Mouse (Mus musculus) heart, postnatal 10 days (tissue): ENCODE measurements around the gene Nsmf. TPM values are rescaled to one million over a fixed set of nuclear protein-coding genes. Genes with fewer than 3 reads are reported as not detected.

Source experiments
- DNase-seq, 2 experiments: peaks; one replicate each; pipeline ENCODE4 v3.0.0; 2021
- intact Hi-C: fragments of 180-260 bp; cut with DNase I; formaldehyde crosslinking; loops from one replicate; pipeline ENCODE4 v1.15.1; 2025
- microRNA-seq, 2 experiments: library from miRNA; unstranded; fragments of <30 nt; microRNA quantifications; one replicate each; pipeline ENCODE4 v1.2.0; 2022
- total RNA-seq, 2 experiments: library from RNA; stranded (reverse); gene quantifications; 2 replicates each; pipeline ENCODE4 v1.2.3; 2021

Gene Nsmf
- total RNA-seq, 2 experiments from 2014 or later, result 37.5 to 39.1 TPM

- no peak for DNase-seq
- intact Hi-C loops, result no loop called here
These were observed 29.5 kb downstream of the Nsmf start for GRCm38 (mm10) chr2:25083697-25084096.

GRCm38 (mm10) chr2:25085571-25085970, 31.4 kb downstream of the Nsmf start:
- intact Hi-C loops, result no loop called here
- no peak for DNase-seq

- intact Hi-C loops, result no loop called here
These were observed 33.7 kb downstream of the Nsmf start for GRCm38 (mm10) chr2:25087842-25088241.

GRCm38 (mm10) chr2:25088636-25089035, 34.5 kb downstream of the Nsmf start:
- DNase-seq, result no peak
- intact Hi-C loops, result no loop called here

More at GRCm38 (mm10) chr2:25087842-25088241, 33.7 kb downstream of the Nsmf start:
- DNase-seq, result peak; percentile 15 to 17

GRCm38 (mm10) chr2:25094785-25095108, 40.6 kb downstream of the Nsmf start:
- DNase-seq, result no peak
- intact Hi-C loops, result no loop called here

- intact Hi-C loops, result no loop called here
- DNase-seq, result no peak
These were observed 41.1 kb downstream of the Nsmf start, which contains the start of gene Noxa1 for GRCm38 (mm10) chr2:25095109-25095850. Gene Noxa1, minus strand, starts transcription at chr2:25095149.

- no peak for DNase-seq
- intact Hi-C loops, result loop anchor here (2.0 kb wide), 2 partner anchors 59 to 89 kb away; no protein-coding TSS in a partner anchor
These were observed 44.0 kb downstream of the Nsmf start for GRCm38 (mm10) chr2:25098005-25098615.

- DNase-seq, result peak; percentile 63 to 66
These were observed 44.8 kb downstream of the Nsmf start for GRCm38 (mm10) chr2:25098956-25099355.

GRCm38 (mm10) chr2:25099703-25100102, 45.5 kb downstream of the Nsmf start:
- DNase-seq, result no peak
- intact Hi-C loops, result loop anchor here (2.0 to 5.0 kb wide), 3 partner anchors 57 to 158 kb away; partner anchors contain the start of gene Tmem203

More at GRCm38 (mm10) chr2:25098956-25099355, 44.8 kb downstream of the Nsmf start:
- intact Hi-C loops, result loop anchor here (2.0 kb wide), 2 partner anchors 58 to 88 kb away; no protein-coding TSS in a partner anchor

- no peak for DNase-seq
- intact Hi-C loops, result loop anchor here (5.0 kb wide), 1 partner anchor 153 kb away; the partner anchor contains the start of gene Tmem203
These were observed 50.0 kb downstream of the Nsmf start for GRCm38 (mm10) chr2:25104122-25104521.

- DNase-seq, result peak; percentile 36 to 49
- intact Hi-C loops, result no loop called here
These were observed 51.9 kb downstream of the Nsmf start for GRCm38 (mm10) chr2:25106045-25106444.

- no peak for DNase-seq
- intact Hi-C loops, result no loop called here
These were observed 55.3 kb downstream of the Nsmf start for GRCm38 (mm10) chr2:25109487-25109886.

GRCm38 (mm10) chr2:25110505-25111183, 56.5 kb downstream of the Nsmf start:
- no peak for DNase-seq
- intact Hi-C loops, result no loop called here

- peak; percentile 41 to 45 for DNase-seq
- intact Hi-C loops, result no loop called here
These were observed 57.1 kb downstream of the Nsmf start for GRCm38 (mm10) chr2:25111184-25111791.

Small RNAs within 50 kb of the gene (microRNA-seq; reads per million reads assigned to microRNA genes)
- gene Gm24328 (0 reads per million in 2 experiments), gene Mir7664 (0 reads per million in 2 experiments)

Other genes with a start within 250 kb of the Nsmf start
- 10 to 100 TPM; 51.2 to 57.9 TPM for gene Ehmt1, start 134.7 kb upstream of the Nsmf start, total RNA-seq
- 10 to 100 TPM; 11.1 to 12.3 TPM for gene Arrdc1, start 119.1 kb upstream of the Nsmf start, total RNA-seq
- 10 to 100 TPM; 19.7 to 24.2 TPM for gene Zmynd19, start 104.6 kb upstream of the Nsmf start, total RNA-seq
- gene Dph7, start 92.0 kb upstream of the Nsmf start, total RNA-seq, result 1 to 10 TPM; 4.9 to 7.3 TPM
- gene Mrpl41, start 79.3 kb upstream of the Nsmf start, total RNA-seq, result 10 to 100 TPM; 87.3 to 88.0 TPM
- 10 to 100 TPM; 19.5 to 20.5 TPM for gene Pnpla7, start 78.3 kb upstream of the Nsmf start, total RNA-seq
- gene Entpd8, start 25.9 kb downstream of the Nsmf start, total RNA-seq, result not detected
- not detected for gene Noxa1, start 40.8 kb downstream of the Nsmf start, total RNA-seq
- gene Nrarp, start 126.4 kb downstream of the Nsmf start, total RNA-seq, result 10 to 100 TPM; 23.9 to 25.1 TPM
- gene Tor4a, start 142.5 kb downstream of the Nsmf start, total RNA-seq, result 1 to 10 TPM; 5.6 to 6.5 TPM
- 10 to 100 TPM; 40.7 to 46.0 TPM for gene Nelfb, start 157.1 kb downstream of the Nsmf start, total RNA-seq
- gene Stpg3, start 160.3 kb downstream of the Nsmf start, total RNA-seq, result not detected
- not detected for gene Fam166a, start 164.4 kb downstream of the Nsmf start, total RNA-seq
- 100 to 1,000 TPM; 258 to 286 TPM for gene Tubb4b, start 170.3 kb downstream of the Nsmf start, total RNA-seq
- not detected for gene Slc34a3, start 180.0 kb downstream of the Nsmf start, total RNA-seq
- not detected for gene Rnf224, start 182.4 kb downstream of the Nsmf start, total RNA-seq
- 1 to 10 TPM; 1.3 TPM for gene Rnf208, start 187.9 kb downstream of the Nsmf start, total RNA-seq
- gene Cysrt1, start 188.1 kb downstream of the Nsmf start, total RNA-seq, result not detected
- gene AL732309.1, start 192.5 kb downstream of the Nsmf start, total RNA-seq, result 1 to 10 TPM; 1.4 to 1.7 TPM
- 10 to 100 TPM; 16.4 to 18.2 TPM for gene Tmem203, start 201.1 kb downstream of the Nsmf start, total RNA-seq
- 1 to 10 TPM; 5.0 to 7.5 TPM for gene Tprn, start 208.3 kb downstream of the Nsmf start, total RNA-seq
- gene Ssna1, start 218.1 kb downstream of the Nsmf start, total RNA-seq, result 10 to 100 TPM; 49.4 to 55.2 TPM
- 10 to 100 TPM; 48.6 to 54.0 TPM for gene Anapc2, start 218.1 kb downstream of the Nsmf start, total RNA-seq
- not detected for gene Tmem210, start 233.8 kb downstream of the Nsmf start, total RNA-seq
- not detected for gene Lrrc26, start 235.6 kb downstream of the Nsmf start, total RNA-seq